Mouse (Mus musculus): ENCODE results near the gene Hist1h4f.

DNA sequence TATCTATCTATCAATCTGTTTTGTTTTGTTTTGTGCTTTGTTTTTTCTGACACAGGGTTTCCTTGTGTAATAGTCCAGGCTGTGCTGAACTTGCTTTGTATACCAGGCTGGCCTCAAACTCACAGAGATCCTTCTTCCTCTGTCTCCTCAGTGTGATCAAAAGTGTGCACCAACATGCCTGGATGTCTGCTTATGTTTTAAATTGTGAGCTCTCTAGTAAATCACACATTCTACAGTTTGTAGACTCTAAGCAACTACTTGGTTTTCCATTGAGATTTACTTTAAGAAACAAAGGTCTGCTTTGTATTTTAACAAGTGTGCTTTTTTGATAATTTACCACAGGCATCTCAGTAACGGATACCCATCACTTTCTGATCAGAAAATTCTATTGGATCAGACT, 26.4 kb upstream of the Hist1h4f start:
- TF ChIP-seq POLR2A (IDR thresholded peaks at IDR 0.05; ENCODE audit: borderline replicate concordance, extremely low read depth, insufficient read depth, insufficient read length, poor library complexity, severe bottlenecking) (no peak), CTCF (IDR thresholded peaks at IDR 0.05; ENCODE audit: borderline replicate concordance, extremely low read depth, insufficient read depth, insufficient read length) (no peak)
